Mouse (Mus musculus) ES-Bruce4 (cell line): ENCODE data around the gene Vwa8. TPM values are rescaled to one million over a fixed set of nuclear protein-coding genes. Genes with fewer than 3 reads are reported as not detected.

Experiments used
- H3K27ac ChIP-seq: 2 replicates; pipeline ENCODE4 v1.5.1; 2012; ENCODE audit warnings: low read length, inconsistent platforms; ENCODE audit not compliant: insufficient read depth
- H3K27me3 ChIP-seq: 2 replicates; pipeline ENCODE4 v1.6.1; 2012; ENCODE audit warnings: mild to moderate bottlenecking, low read length, inconsistent platforms; ENCODE audit not compliant: control insufficient read depth, poor library complexity, insufficient read depth, severe bottlenecking
- H3K36me3 ChIP-seq: 2 replicates; pipeline ENCODE4 v1.6.1; 2012; ENCODE audit warnings: inconsistent platforms, mild to moderate bottlenecking, low read length, moderate library complexity; ENCODE audit not compliant: control insufficient read depth, poor library complexity, insufficient read depth, severe bottlenecking
- H3K4me1 ChIP-seq: one replicate; pipeline ENCODE4 v1.8.1; 2011; ENCODE audit warnings: low read length; ENCODE audit not compliant: control insufficient read depth, insufficient read depth
- H3K4me3 ChIP-seq: 2 replicates; pipeline ENCODE4 v1.5.1; 2011; ENCODE audit warnings: low read depth, mild to moderate bottlenecking, low read length
- H3K9ac ChIP-seq: 2 replicates; pipeline ENCODE4 v1.6.1; 2012; ENCODE audit warnings: low read depth, mild to moderate bottlenecking, inconsistent platforms; ENCODE audit not compliant: poor library complexity, severe bottlenecking
- H3K9me3 ChIP-seq: replicated peaks from 2 replicates; pipeline ENCODE4 v1.6.1; 2012; ENCODE audit warnings: mild to moderate bottlenecking, low read length, inconsistent platforms; ENCODE audit not compliant: control insufficient read depth, poor library complexity, insufficient read depth, severe bottlenecking
- CTCF ChIP-seq: IDR thresholded peaks from one replicate; pipeline ENCODE4 v1.8.1; 2011; ENCODE audit warnings: low read depth, low read length
- EP300 ChIP-seq: IDR thresholded peaks from 2 replicates; pipeline ENCODE4 v1.6.1; 2011; ENCODE audit warnings: low read depth, low read length; ENCODE audit not compliant: insufficient read depth
- POLR2A ChIP-seq: IDR thresholded peaks from one replicate; pipeline ENCODE4 v1.8.1; 2011; ENCODE audit warnings: low read length; ENCODE audit not compliant: insufficient read depth
- polyA plus RNA-seq: library from polyadenylated mRNA; stranded (reverse); fragments of >200 nt; gene quantifications from 2 replicates; pipeline ENCODE4 v1.2.4, GENCODE M21; 2011; ENCODE audit warnings: low read depth; ENCODE audit not compliant: missing spikeins, insufficient read depth, insufficient read length

Gene Vwa8
- polyA plus RNA-seq, 1 experiment: 13.1 TPM

- TF ChIP-seq CTCF (no peak), POLR2A (no peak), EP300 (no peak)
- Histone ChIP-seq H3K4me1 (no peaks in the 10 kb centered on the region), H3K27ac (no peak overlapping the region), H3K9me3 (no peaks in the 10 kb centered on the region), H3K4me3 (no peak overlapping the region), H3K27me3 (no peaks in the 10 kb centered on the region), H3K9ac (no peak overlapping the region), H3K36me3 (no peaks in the 10 kb centered on the region)
These were observed 334.4 kb downstream of the Vwa8 start for GRCm38 (mm10) chr14:79183261-79183660.

GRCm38 (mm10) chr14:79184071-79184470 is 335.2 kb downstream of the Vwa8 start:
- no peak for TF ChIP-seq POLR2A
- no peak for TF ChIP-seq EP300
- no peak for TF ChIP-seq CTCF
- no peaks in the 10 kb centered on the region for H3K4me1 ChIP-seq
- no peak overlapping the region for H3K27ac ChIP-seq
- no peaks in the 10 kb centered on the region for H3K36me3 ChIP-seq
- H3K4me3 ChIP-seq: no peak overlapping the region
- H3K9ac ChIP-seq: no peak overlapping the region
- H3K27me3 ChIP-seq: no peaks in the 10 kb centered on the region
- no peaks in the 10 kb centered on the region for H3K9me3 ChIP-seq

GRCm38 (mm10) chr14:79185018-79185685 is 336.3 kb downstream of the Vwa8 start:
- no peaks in the 10 kb centered on the region for H3K27me3 ChIP-seq
- TF ChIP-seq CTCF (no peak), POLR2A (no peak), EP300 (no peak)

GRCm38 (mm10) chr14:79186976-79187375 is 338.1 kb downstream of the Vwa8 start:
- H3K27ac ChIP-seq: no peak overlapping the region
- H3K4me3 ChIP-seq: no peak overlapping the region
- no peaks in the 10 kb centered on the region for H3K36me3 ChIP-seq
- TF ChIP-seq EP300 (no peak), POLR2A (no peak), CTCF (no peak)
- no peaks in the 10 kb centered on the region; the same call in 1 of the 2 replicates for H3K9me3 ChIP-seq
- H3K27me3 ChIP-seq: no peaks in the 10 kb centered on the region
- no peaks in the 10 kb centered on the region for H3K4me1 ChIP-seq
- H3K9ac ChIP-seq: no peak overlapping the region

More at GRCm38 (mm10) chr14:79185018-79185685, 336.3 kb downstream of the Vwa8 start:
- no peak overlapping the region for H3K9ac ChIP-seq
- H3K36me3 ChIP-seq: no peaks in the 10 kb centered on the region
- H3K27ac ChIP-seq: no peak overlapping the region
- no peaks in the 10 kb centered on the region for H3K4me1 ChIP-seq
- H3K4me3 ChIP-seq: no peak overlapping the region
- H3K9me3 ChIP-seq: no peaks in the 10 kb centered on the region; the same call in 1 of the 2 replicates

GRCm38 (mm10) chr14:79196711-79197110 is 347.9 kb downstream of the Vwa8 start:
- Histone ChIP-seq H3K9me3 (no peaks in the 10 kb centered on the region), H3K27me3 (no peaks in the 10 kb centered on the region), H3K36me3 (no peaks in the 10 kb centered on the region), H3K9ac (no peak overlapping the region), H3K27ac (no peak overlapping the region), H3K4me1 (peaks cover 2% of the 10 kb centered on the region), H3K4me3 (no peak overlapping the region)
- TF ChIP-seq EP300 (no peak), CTCF (no peak), POLR2A (no peak)

GRCm38 (mm10) chr14:79198066-79198465 is 349.2 kb downstream of the Vwa8 start:
- no peaks in the 10 kb centered on the region for H3K36me3 ChIP-seq
- peaks cover 2% of the 10 kb centered on the region for H3K4me1 ChIP-seq
- no peak overlapping the region for H3K27ac ChIP-seq
- H3K4me3 ChIP-seq: no peak overlapping the region
- no peaks in the 10 kb centered on the region for H3K9me3 ChIP-seq
- H3K27me3 ChIP-seq: no peaks in the 10 kb centered on the region
- H3K9ac ChIP-seq: no peak overlapping the region
- TF ChIP-seq CTCF (no peak), POLR2A (no peak), EP300 (no peak)
